Mouse (Mus musculus) right cerebral cortex, postnatal 36 days (tissue): ENCODE data around the gene Glis1.

Experiments used
- DNase-seq, 2 experiments: peaks; one replicate each; pipeline ENCODE4 v3.0.0; 2022; ENCODE audit warnings: low spot score in 2 of 2, mixed read lengths in 1 of 2

The Glis1 gene

GRCm38 (mm10) chr4:107452266-107453015 is 18.1 kb downstream of the Glis1 start:
- no peak for DNase-seq

GRCm38 (mm10) chr4:107453141-107453984 is 19.0 kb downstream of the Glis1 start:
- peak; percentile 48 to 80 for DNase-seq

DNA sequence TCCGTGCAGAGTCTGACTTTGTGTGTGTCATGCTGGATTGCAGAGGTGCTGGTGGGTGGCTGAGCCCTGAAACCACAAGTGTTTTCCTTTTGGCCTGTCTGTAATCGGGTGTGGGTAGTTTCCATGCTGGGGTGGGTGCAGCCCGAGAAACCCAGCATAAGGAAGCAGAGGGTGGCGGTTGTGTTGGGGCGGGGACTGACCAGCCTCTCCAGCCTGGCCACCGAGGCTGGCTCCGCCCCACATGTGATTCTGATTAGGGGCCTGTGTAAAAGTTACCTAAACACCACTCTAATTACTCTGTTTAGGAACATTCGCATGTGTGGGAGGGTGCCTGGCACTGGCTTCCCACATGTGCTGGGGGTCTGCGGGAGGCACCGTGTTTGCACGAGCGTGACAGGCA is 23.2 kb downstream of the Glis1 start:
- DNase-seq: no peak

- DNase-seq: no peak
These were observed 24.5 kb downstream of the Glis1 start for GRCm38 (mm10) chr4:107458907-107459306.

DNA sequence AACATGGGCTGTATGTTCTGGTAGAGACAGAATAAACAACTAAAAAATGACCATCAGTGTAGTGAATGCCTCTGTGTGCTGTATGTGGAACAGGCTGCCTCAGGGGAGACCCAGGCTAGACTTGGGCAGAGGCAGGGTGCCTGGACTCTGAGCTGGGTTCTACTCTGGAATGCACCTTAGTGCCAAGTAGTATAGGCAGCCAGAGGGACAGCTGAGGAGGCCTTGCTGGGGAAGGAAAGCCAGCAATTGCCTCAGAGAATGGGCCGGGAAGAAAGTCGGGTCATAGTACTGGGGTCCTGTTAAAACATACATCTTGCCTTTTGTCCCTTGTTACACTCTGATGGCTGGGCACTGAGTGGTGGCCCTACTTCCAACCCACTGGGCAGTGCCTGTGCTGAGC is 25.1 kb downstream of the Glis1 start:
- no peak for DNase-seq

- no peak for DNase-seq
These were observed 26.1 kb downstream of the Glis1 start for GRCm38 (mm10) chr4:107460468-107460867.

- DNase-seq: no peak
These were observed 33.4 kb downstream of the Glis1 start for GRCm38 (mm10) chr4:107467831-107468230.

DNA sequence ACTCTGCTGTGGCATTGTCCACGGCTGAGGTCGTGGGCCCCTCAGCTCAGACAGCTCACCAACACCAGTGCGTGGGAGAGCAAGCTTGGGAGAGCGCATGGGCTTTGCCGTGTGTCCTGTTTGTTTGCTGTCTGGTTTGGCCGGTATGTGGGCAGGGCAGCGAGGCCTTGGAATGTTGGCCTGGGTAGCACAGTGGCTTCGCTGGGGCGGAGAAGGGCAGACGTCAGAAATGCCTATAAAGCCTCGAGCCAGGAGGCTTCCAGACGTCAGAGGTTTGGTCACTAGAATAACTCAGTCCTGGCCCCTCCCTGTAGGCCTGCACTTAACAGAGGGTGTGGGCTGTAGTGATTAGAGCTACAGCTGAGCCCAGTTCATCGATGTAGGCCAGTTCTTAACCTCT is 33.9 kb downstream of the Glis1 start:
- no peak for DNase-seq

- DNase-seq: no peak
These were observed 34.4 kb downstream of the Glis1 start for GRCm38 (mm10) chr4:107468768-107469167.

- no peak for DNase-seq
These were observed 41.9 kb downstream of the Glis1 start for GRCm38 (mm10) chr4:107476266-107476665.

- DNase-seq: no peak
These were observed 44.6 kb downstream of the Glis1 start for GRCm38 (mm10) chr4:107479015-107479414.

DNA sequence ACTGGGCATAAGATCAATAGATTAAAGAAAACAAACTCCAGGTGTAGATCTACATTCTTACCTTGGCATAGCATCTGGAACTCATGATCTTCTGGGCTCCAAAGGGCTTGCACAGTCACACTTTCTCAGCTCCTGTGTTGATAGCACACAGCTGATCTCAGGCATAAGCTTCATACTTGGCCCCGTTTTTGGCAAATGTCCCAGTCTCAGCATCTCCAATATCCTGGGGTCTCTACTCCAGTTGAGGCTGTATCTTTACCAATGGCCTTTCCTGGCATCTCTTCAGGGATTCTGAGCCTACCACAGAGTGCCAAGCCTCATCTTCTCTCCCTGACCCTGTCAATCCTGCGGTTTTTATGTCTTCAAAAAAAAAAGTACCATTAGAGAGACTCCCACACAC is 48.1 kb downstream of the Glis1 start:
- no peak for DNase-seq

- DNase-seq: no peak
These were observed 49.3 kb downstream of the Glis1 start for GRCm38 (mm10) chr4:107483556-107484220.

DNA sequence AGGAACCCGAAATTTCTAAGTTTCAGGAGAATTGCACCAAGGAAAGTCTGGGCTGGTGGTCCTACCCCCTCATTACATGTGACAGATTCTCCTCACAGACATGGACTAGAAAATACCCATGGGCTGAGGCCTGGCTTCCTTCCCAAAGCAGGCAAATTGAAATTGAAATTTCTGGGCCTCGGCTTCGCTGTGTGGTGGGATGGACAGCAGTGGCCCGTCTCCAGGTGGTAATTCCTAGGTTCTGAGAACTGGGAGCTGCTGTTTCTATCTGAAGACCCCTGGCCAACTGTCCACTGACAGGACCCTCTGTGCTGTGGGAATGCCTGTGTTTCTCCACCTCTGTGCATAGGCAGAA is 49.8 kb downstream of the Glis1 start:
- no peak for DNase-seq

DNA sequence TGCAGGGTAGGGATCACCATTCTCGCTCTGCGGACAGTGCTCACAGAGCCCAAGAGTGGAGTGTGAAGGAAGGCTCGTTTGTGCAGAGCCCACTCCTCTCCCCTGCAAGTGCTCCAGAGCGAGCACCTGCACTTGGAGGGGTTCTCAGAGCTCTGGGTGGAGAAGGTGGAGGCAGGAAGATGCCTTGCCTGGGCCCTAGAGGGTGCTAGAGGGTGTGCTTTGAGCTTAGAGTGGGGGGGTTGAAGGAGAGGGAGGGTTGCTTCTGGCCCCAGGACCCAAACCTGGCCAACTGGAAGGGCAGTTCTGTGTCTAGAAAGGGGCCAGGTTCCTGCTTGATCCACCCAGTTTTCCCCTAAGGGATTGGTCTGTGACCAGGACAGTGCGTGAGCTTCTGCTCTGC is 51.5 kb downstream of the Glis1 start:
- DNase-seq: no peak

DNA sequence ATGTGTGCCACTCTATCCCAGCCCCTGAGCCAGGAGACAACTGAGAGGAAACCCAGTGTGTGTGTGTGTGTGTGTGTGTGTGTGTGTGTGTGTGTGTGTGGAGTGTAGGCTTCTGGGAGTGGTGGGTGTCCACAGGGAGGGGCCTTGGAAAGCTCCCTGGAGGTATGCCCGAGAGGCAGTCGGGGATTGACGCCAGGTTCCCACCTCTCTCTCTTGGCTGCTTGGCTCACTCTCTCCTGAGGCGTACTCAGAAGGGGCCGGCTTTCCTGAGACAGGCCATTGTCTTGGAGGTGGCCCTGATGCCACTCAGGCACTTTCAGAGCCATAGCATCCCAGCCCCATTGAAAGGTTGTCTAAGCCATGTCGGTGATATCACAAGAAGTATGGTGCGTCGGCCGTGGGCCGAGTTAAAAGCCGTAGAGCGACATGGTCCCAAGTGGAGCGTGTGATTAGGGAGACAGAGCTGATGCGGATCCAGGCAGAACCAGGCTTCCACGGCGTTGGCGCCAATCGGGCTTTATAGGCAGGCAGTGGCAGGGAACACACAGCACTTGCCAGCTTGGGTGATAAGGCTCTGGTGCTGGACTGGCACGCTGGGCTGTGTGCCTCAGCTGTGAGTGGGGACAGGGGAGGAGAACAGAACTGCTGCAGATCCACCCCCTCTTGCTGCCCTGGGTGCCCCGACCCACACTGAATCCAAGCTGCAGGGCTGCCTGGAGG is 54.9 kb downstream of the Glis1 start:
- no peak for DNase-seq

GRCm38 (mm10) chr4:107492991-107493390 is 58.6 kb downstream of the Glis1 start:
- DNase-seq: no peak

DNA sequence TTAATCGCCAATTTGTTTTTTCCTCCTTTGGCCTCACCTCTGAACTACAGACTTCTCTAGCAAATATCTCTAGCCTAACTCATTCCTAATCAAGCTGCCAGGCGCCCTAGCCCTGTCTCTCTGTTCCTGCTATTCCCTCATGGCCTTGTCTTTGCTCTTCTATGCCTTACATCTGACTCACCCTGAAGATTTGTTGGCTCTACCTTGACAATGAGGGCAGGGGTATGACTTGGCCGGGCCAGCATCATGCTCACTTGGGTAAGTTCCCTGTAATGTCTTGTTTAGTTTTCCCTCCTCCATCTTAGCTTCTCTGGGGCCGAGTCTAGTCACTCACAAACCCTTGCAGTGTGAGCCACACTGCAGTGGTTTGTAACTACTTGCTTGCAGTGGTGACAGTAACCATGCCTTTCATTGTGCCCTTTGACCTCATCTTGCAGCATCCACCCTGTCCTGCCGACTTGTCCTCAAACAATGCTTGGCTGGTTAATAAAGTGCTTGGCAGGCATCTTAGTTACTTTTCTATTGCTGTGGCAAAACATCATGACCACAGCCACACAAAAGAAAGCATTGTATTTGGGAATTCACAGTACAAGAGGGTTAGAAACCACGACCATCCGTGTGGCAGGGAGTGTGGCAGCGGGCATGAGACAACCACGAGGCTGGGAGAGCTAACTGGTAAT is 61.5 kb downstream of the Glis1 start:
- DNase-seq: no peak

DNA sequence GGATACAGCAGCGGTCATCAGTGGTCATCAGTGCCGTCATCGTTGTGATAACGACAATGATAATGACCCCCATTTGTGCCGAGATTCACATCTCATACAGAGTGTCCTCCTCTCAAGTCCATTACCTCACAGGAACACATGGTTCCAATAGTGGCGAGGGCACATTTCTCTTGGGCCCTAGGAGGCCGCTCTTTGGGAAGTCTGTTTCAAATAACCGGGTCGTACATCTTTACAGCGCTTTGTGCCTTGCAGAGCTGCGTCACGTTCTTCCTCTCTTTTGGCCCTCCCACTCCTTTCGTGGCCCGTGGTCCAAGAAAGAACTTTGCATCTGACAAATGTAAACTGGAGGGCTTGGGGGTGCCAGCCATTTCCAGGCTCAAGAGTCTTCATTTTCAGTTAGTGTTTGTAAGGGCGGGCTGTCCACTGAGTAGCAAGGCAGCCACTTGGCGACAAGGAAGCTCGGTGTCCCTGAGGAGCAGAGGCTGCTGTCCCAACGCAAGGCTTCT is 63.1 kb downstream of the Glis1 start:
- no peak for DNase-seq

- DNase-seq: no peak
These were observed 68.2 kb downstream of the Glis1 start for GRCm38 (mm10) chr4:107502601-107503051.

GRCm38 (mm10) chr4:107514981-107515380 is 80.6 kb downstream of the Glis1 start:
- no peak for DNase-seq
